19 mouse cellular contexts compared by ENCODE assay signal in genomic region chr1:35976528-35976927, GRCm38 (mm10).
DNase-seq lines count a peak whose midpoint lies in the region; ATAC-seq and TF ChIP-seq lines count a peak whose summit lies in the region.
"Had no signal": no experiment of that assay in that cellular context is flagged by ENCODE, and none has a peak within 500 bp of the region (broad histone marks: within the 10 kb centered on the region; RNA-seq: fewer than 3 reads in every experiment).

No protein-coding gene starts in this region.

- H3K4me1 ChIP-seq in liver, embryonic 13.5 days (replicated peaks) = peaks cover 15% of the 10 kb centered on the region
- H3K4me1 ChIP-seq in liver, embryonic 11.5 days (replicated peaks; ENCODE audit: control insufficient read depth, insufficient read depth, low read length) = peaks cover 6% of the 10 kb centered on the region
- H3K4me1 ChIP-seq in thymus, adult 2 months (replicated peaks; ENCODE audit: control insufficient read depth, insufficient read depth, low read length) = peaks cover 13% of the 10 kb centered on the region
- H3K4me1 ChIP-seq in lung, postnatal 0 days (ENCODE audit: insufficient read depth, low read depth, low read length) = no peaks in the 10 kb centered on the region
- H3K4me1 ChIP-seq: neural tube, embryonic 13.5 days had no signal

- no peaks in the 10 kb centered on the region for H3K36me3 ChIP-seq in liver, embryonic 13.5 days
- H3K36me3 ChIP-seq in liver, embryonic 11.5 days (ENCODE audit: control insufficient read depth, insufficient read depth, low read length) = no peaks in the 10 kb centered on the region
- no peaks in the 10 kb centered on the region for H3K36me3 ChIP-seq in thymus, adult 2 months (ENCODE audit: control insufficient read depth, insufficient read depth, low read length)
- H3K36me3 ChIP-seq in lung, postnatal 0 days (ENCODE audit: insufficient read depth, low read length) = no peaks in the 10 kb centered on the region
- H3K36me3 ChIP-seq: embryonic facial prominence, embryonic 10.5 days; limb, embryonic 13.5 days; neural tube, embryonic 13.5 days had no signal

- H3K9me3 ChIP-seq in liver, embryonic 13.5 days (replicated peaks) = no peaks in the 10 kb centered on the region
- no peaks in the 10 kb centered on the region for H3K9me3 ChIP-seq in liver, embryonic 11.5 days (ENCODE audit: control insufficient read depth, low read length)
- H3K9me3 ChIP-seq in lung, postnatal 0 days (ENCODE audit: low read length) = no peaks in the 10 kb centered on the region
- H3K9me3 ChIP-seq: embryonic facial prominence, embryonic 10.5 days; limb, embryonic 13.5 days; neural tube, embryonic 13.5 days had no signal

- no peak overlapping the region for H3K9ac ChIP-seq in liver, embryonic 13.5 days
- no peak overlapping the region for H3K9ac ChIP-seq in liver, embryonic 11.5 days (ENCODE audit: low read depth, low read length)
- no peak overlapping the region for H3K9ac ChIP-seq in lung, postnatal 0 days (replicated peaks; ENCODE audit: low read depth)
- H3K9ac ChIP-seq: limb, embryonic 13.5 days; lung, embryonic 14.5 days; neural tube, embryonic 13.5 days had no signal

- ATAC-seq in liver, embryonic 13.5 days (ENCODE audit: low read depth) = no peak
- ATAC-seq in liver, embryonic 11.5 days (replicated peaks; ENCODE audit: low FRiP score) = no peak
- 0 out of 2 replicates have a peak, but pooled peaks have one; percentile 33 for ATAC-seq in megakaryocyte progenitor cell, adult 5-6 weeks (replicated peaks; ENCODE audit: poor library complexity)
- ATAC-seq in lung, postnatal 0 days = no peak
- ATAC-seq: activated CD4-positive, CD25-positive, alpha-beta regulatory T cell, adult 4 months; Patski had no signal

- no peak overlapping the region for H3K27ac ChIP-seq in liver, embryonic 13.5 days
- no peak overlapping the region; the same call in 1 of the 2 replicates for H3K27ac ChIP-seq in liver, embryonic 11.5 days (ENCODE audit: low read depth, low read length)
- H3K27ac ChIP-seq in thymus, adult 2 months (ENCODE audit: control insufficient read depth, insufficient read depth, low read length) = no peak overlapping the region
- no peak overlapping the region for H3K27ac ChIP-seq in lung, postnatal 0 days (ENCODE audit: low read length)
- H3K27ac ChIP-seq: embryonic facial prominence, embryonic 10.5 days; limb, embryonic 13.5 days; neural tube, embryonic 13.5 days had no signal

- DNase-seq in liver, embryonic 13.5 days = peak; percentile 18
- no peak for DNase-seq in liver, embryonic 11.5 days (ENCODE audit: low spot score)
- peak; percentile 48 for DNase-seq in MEL-GATA-1-ER (ENCODE audit: extremely low read depth, low read depth)
- peak; percentile 16 for DNase-seq in c-Kit-positive CD71-positive TER-119-negative erythroid progenitor cells, embryonic 14.5 days (ENCODE audit: low read depth)
- no peak for DNase-seq in thymus, adult 2 months
- no peak for DNase-seq in lung, postnatal 0 days (ENCODE audit: low spot score)
- DNase-seq in lung, postnatal 36 days = no peak
- DNase-seq: cerebellum, postnatal 25 days; gastrocnemius, postnatal 10 days; kidney, adult 9 months; lung, embryonic 14.5 days; right cerebral cortex, postnatal 25 days; thymus, postnatal 36 days had no signal

- TF ChIP-seq EP300 in lung, postnatal 0 days (IDR thresholded peaks at IDR 0.05) = no peak

- H3K27me3 ChIP-seq in liver, embryonic 13.5 days = no peaks in the 10 kb centered on the region
- H3K27me3 ChIP-seq in liver, embryonic 11.5 days (replicated peaks; ENCODE audit: control insufficient read depth, insufficient read depth, low read length) = no peaks in the 10 kb centered on the region
- H3K27me3 ChIP-seq in thymus, adult 2 months (ENCODE audit: control insufficient read depth, insufficient read depth, low read length) = no peaks in the 10 kb centered on the region
- no peaks in the 10 kb centered on the region for H3K27me3 ChIP-seq in lung, postnatal 0 days (replicated peaks; ENCODE audit: insufficient read depth, low read length)
- H3K27me3 ChIP-seq: limb, embryonic 13.5 days; neural tube, embryonic 13.5 days; Patski had no signal

- H3K4me3 ChIP-seq in liver, embryonic 13.5 days (replicated peaks) = no peak overlapping the region
- H3K4me3 ChIP-seq in liver, embryonic 11.5 days (ENCODE audit: low read depth, low read length) = no peak overlapping the region
- H3K4me3 ChIP-seq in thymus, adult 2 months (ENCODE audit: control insufficient read depth, insufficient read depth, low read length) = no peak overlapping the region
- H3K4me3 ChIP-seq in lung, postnatal 0 days (ENCODE audit: low read depth, low read length) = no peak overlapping the region
- H3K4me3 ChIP-seq: embryonic facial prominence, embryonic 10.5 days; limb, embryonic 13.5 days; neural tube, embryonic 13.5 days had no signal

- H3K4me2 ChIP-seq in liver, embryonic 13.5 days = no peak overlapping the region
- H3K4me2 ChIP-seq in liver, embryonic 11.5 days = no peak overlapping the region
- no peak overlapping the region for H3K4me2 ChIP-seq in lung, postnatal 0 days (replicated peaks; ENCODE audit: low read depth, low read length)
- H3K4me2 ChIP-seq: limb, embryonic 13.5 days; lung, embryonic 14.5 days; neural tube, embryonic 13.5 days had no signal

- 22% methylated on average over 2 of the region's 2 CpGs for WGBS in liver, embryonic 13.5 days (ENCODE audit: insufficient replicate concordance)
- WGBS in liver, embryonic 11.5 days = 54% methylated on average over 2 of the region's 2 CpGs
- 38% methylated on average over 2 of the region's 2 CpGs for WGBS in thymus, adult 2 months
- WGBS in lung, postnatal 0 days = 53% methylated on average over 2 of the region's 2 CpGs

- no peak for TF ChIP-seq POLR2A in thymus, adult 2 months (IDR thresholded peaks at IDR 0.05; ENCODE audit: control insufficient read depth, extremely low read depth, insufficient read depth, low read length, poor library complexity)

- no peak for TF ChIP-seq CTCF in thymus, adult 2 months (IDR thresholded peaks at IDR 0.05; ENCODE audit: borderline replicate concordance, control insufficient read depth, extremely low read depth, insufficient read depth, low read length, poor library complexity)
- TF ChIP-seq CTCF in lung, postnatal 0 days (IDR thresholded peaks at IDR 0.05) = no peak

Comparison
In these comparisons a context has a peak if more than half of its experiments do, and no peak if none do; other contexts are left out.
1. DNase-seq: peak in liver, embryonic 13.5 days (single experiment), MEL-GATA-1-ER (single experiment) and c-Kit-positive CD71-positive TER-119-negative erythroid progenitor cells, embryonic 14.5 days (single experiment); none in liver, embryonic 11.5 days (single experiment), thymus, adult 2 months (single experiment), lung, postnatal 0 days (single experiment) and lung, postnatal 36 days (single experiment).